ENCODE assay signal across 18 mouse cellular contexts in the genomic region with DNA sequence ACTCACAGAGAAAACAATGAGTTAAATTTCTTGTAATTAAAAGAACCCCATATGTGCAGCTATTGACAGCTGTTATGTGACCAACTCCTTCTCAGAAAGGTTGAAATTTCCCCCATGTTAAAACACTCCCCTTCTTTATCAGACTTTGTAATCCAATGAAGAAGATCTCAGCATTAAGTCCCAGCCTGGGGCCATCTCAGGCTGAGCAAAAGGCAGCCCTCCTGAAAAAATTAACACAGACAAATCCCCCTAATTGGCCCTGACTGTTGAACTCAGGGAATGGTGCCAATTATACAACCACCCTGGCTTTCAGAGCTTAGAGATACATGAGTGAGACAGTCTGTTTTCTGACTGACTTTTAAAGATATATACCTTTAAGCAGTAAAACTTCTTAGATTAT.
DNase-seq lines count a peak whose midpoint lies in the region; ATAC-seq and TF ChIP-seq lines count a peak whose summit lies in the region.
"Had no signal": no experiment of that assay in that cellular context is flagged by ENCODE, and none has a peak within 500 bp of the region (broad histone marks: within the 10 kb centered on the region; RNA-seq: fewer than 3 reads in every experiment).

No protein-coding gene starts in this region.

- peaks cover 8% of the 10 kb centered on the region for H3K9me3 ChIP-seq in hindbrain, postnatal 0 days (ENCODE audit: low read length)
- peaks cover 21% of the 10 kb centered on the region for H3K9me3 ChIP-seq in hindbrain, embryonic 14.5 days (ENCODE audit: control insufficient read depth, low read length)
- 0 out of 2 replicates have a peak, but pooled peaks cover 4% of the 10 kb centered on the region for H3K9me3 ChIP-seq in midbrain, embryonic 14.5 days (ENCODE audit: control insufficient read depth, low read length)
- 0 out of 2 replicates have a peak, but pooled peaks cover 7% of the 10 kb centered on the region for H3K9me3 ChIP-seq in midbrain, postnatal 0 days (ENCODE audit: low read length)
- no peaks in the 10 kb centered on the region; the same call in 1 of the 2 replicates for H3K9me3 ChIP-seq in stomach, postnatal 0 days (ENCODE audit: control insufficient read depth, low read length)
- H3K9me3 ChIP-seq: embryonic facial prominence, embryonic 12.5 days; forebrain, embryonic 15.5 days had no signal

- no peak overlapping the region for H3K4me3 ChIP-seq in hindbrain, postnatal 0 days (ENCODE audit: low read length)
- no peak overlapping the region for H3K4me3 ChIP-seq in hindbrain, embryonic 14.5 days (replicated peaks; ENCODE audit: low read length)
- no peak overlapping the region for H3K4me3 ChIP-seq in midbrain, embryonic 14.5 days (replicated peaks; ENCODE audit: low read depth, low read length)
- no peak overlapping the region for H3K4me3 ChIP-seq in midbrain, postnatal 0 days (ENCODE audit: low read depth, low read length)
- H3K4me3 ChIP-seq in stomach, postnatal 0 days (ENCODE audit: low read depth, low read length) = no peak overlapping the region
- H3K4me3 ChIP-seq: embryonic facial prominence, embryonic 10.5 days; embryonic facial prominence, embryonic 12.5 days; forebrain, embryonic 13.5 days; forebrain, embryonic 15.5 days had no signal

- no peaks in the 10 kb centered on the region for H3K36me3 ChIP-seq in hindbrain, postnatal 0 days (ENCODE audit: insufficient read depth, low read length)
- no peaks in the 10 kb centered on the region for H3K36me3 ChIP-seq in hindbrain, embryonic 14.5 days (replicated peaks; ENCODE audit: control insufficient read depth, insufficient read depth)
- no peaks in the 10 kb centered on the region for H3K36me3 ChIP-seq in midbrain, embryonic 14.5 days (ENCODE audit: control insufficient read depth, insufficient read depth, low read length)
- H3K36me3 ChIP-seq in midbrain, postnatal 0 days (ENCODE audit: insufficient read depth, low read length) = no peaks in the 10 kb centered on the region
- no peaks in the 10 kb centered on the region for H3K36me3 ChIP-seq in stomach, postnatal 0 days (ENCODE audit: control insufficient read depth, insufficient read depth, low read length)
- H3K36me3 ChIP-seq: embryonic facial prominence, embryonic 10.5 days; embryonic facial prominence, embryonic 12.5 days; forebrain, embryonic 15.5 days had no signal

- TF ChIP-seq EP300 in stomach, postnatal 0 days (optimal IDR thresholded peaks at IDR 0.05) = no peak

- DNase-seq in hindbrain, postnatal 0 days (ENCODE audit: low spot score) = peak; percentile 28
- DNase-seq in hindbrain, embryonic 14.5 days (ENCODE audit: low spot score) = no peak
- DNase-seq in midbrain, embryonic 14.5 days = peak; percentile 40
- DNase-seq in midbrain, postnatal 0 days (ENCODE audit: low spot score) = no peak
- DNase-seq in retina, embryonic 14.5 days (ENCODE audit: low spot score) = peak; percentile 51
- DNase-seq in gastrocnemius, adult 18-20 months (ENCODE audit: low spot score) = no peak
- no peak for DNase-seq in stomach, postnatal 0 days (ENCODE audit: low spot score)
- DNase-seq: adrenal gland, adult 2 months; adrenal gland, postnatal 10 days; adrenal gland, postnatal 25 days; cerebellum, adult 11-12 months; cerebellum, adult 2 months; cerebellum, adult 9-10 months; cerebellum, postnatal 25 days had no signal

- ATAC-seq in hindbrain, postnatal 0 days = no peak
- no peak for ATAC-seq in hindbrain, embryonic 14.5 days (ENCODE audit: low FRiP score)
- no peak for ATAC-seq in midbrain, embryonic 14.5 days (ENCODE audit: low FRiP score, low TSS enrichment)
- no peak for ATAC-seq in midbrain, postnatal 0 days (ENCODE audit: low FRiP score)
- ATAC-seq in stomach, postnatal 0 days (ENCODE audit: low FRiP score, low TSS enrichment) = no peak
- ATAC-seq: forebrain, embryonic 13.5 days; forebrain, embryonic 15.5 days had no signal

- H3K27ac ChIP-seq in hindbrain, postnatal 0 days = no peak overlapping the region
- H3K27ac ChIP-seq in hindbrain, embryonic 14.5 days = no peak overlapping the region
- no peak overlapping the region for H3K27ac ChIP-seq in midbrain, embryonic 14.5 days (replicated peaks; ENCODE audit: low read depth, low read length)
- no peak overlapping the region for H3K27ac ChIP-seq in midbrain, postnatal 0 days (ENCODE audit: low read depth, low read length)
- no peak overlapping the region for H3K27ac ChIP-seq in stomach, postnatal 0 days (replicated peaks)
- H3K27ac ChIP-seq: embryonic facial prominence, embryonic 10.5 days; embryonic facial prominence, embryonic 12.5 days; forebrain, embryonic 13.5 days; forebrain, embryonic 15.5 days had no signal

- no peak overlapping the region for H3K9ac ChIP-seq in hindbrain, postnatal 0 days (replicated peaks; ENCODE audit: low read length)
- no peak overlapping the region for H3K9ac ChIP-seq in hindbrain, embryonic 14.5 days
- no peak overlapping the region for H3K9ac ChIP-seq in midbrain, embryonic 14.5 days (replicated peaks; ENCODE audit: low read length)
- H3K9ac ChIP-seq in midbrain, postnatal 0 days (replicated peaks; ENCODE audit: low read length, poor library complexity, severe bottlenecking) = no peak overlapping the region
- H3K9ac ChIP-seq in stomach, postnatal 0 days (ENCODE audit: low read length) = no peak overlapping the region
- H3K9ac ChIP-seq: embryonic facial prominence, embryonic 12.5 days; forebrain, embryonic 13.5 days; forebrain, embryonic 15.5 days had no signal

- H3K27me3 ChIP-seq in hindbrain, postnatal 0 days (ENCODE audit: insufficient read depth, low read length) = no peaks in the 10 kb centered on the region
- H3K27me3 ChIP-seq in hindbrain, embryonic 14.5 days (ENCODE audit: control insufficient read depth, insufficient read depth, low read length) = no peaks in the 10 kb centered on the region
- no peaks in the 10 kb centered on the region for H3K27me3 ChIP-seq in midbrain, embryonic 14.5 days (ENCODE audit: control insufficient read depth, insufficient read depth, low read length)
- H3K27me3 ChIP-seq in midbrain, postnatal 0 days (ENCODE audit: insufficient read depth, low read length) = no peaks in the 10 kb centered on the region
- no peaks in the 10 kb centered on the region for H3K27me3 ChIP-seq in stomach, postnatal 0 days (ENCODE audit: control insufficient read depth, insufficient read depth, low read length)
- H3K27me3 ChIP-seq: embryonic facial prominence, embryonic 12.5 days; forebrain, embryonic 13.5 days; forebrain, embryonic 15.5 days had no signal

- H3K4me1 ChIP-seq in hindbrain, postnatal 0 days (ENCODE audit: insufficient read depth, low read length) = no peaks in the 10 kb centered on the region
- no peaks in the 10 kb centered on the region for H3K4me1 ChIP-seq in hindbrain, embryonic 14.5 days (replicated peaks; ENCODE audit: control insufficient read depth, insufficient read depth, low read length)
- no peaks in the 10 kb centered on the region for H3K4me1 ChIP-seq in midbrain, embryonic 14.5 days (ENCODE audit: control insufficient read depth, insufficient read depth, low read length)
- no peaks in the 10 kb centered on the region for H3K4me1 ChIP-seq in midbrain, postnatal 0 days (ENCODE audit: insufficient read depth, low read length)
- no peaks in the 10 kb centered on the region for H3K4me1 ChIP-seq in stomach, postnatal 0 days (replicated peaks; ENCODE audit: control insufficient read depth, insufficient read depth)
- H3K4me1 ChIP-seq: embryonic facial prominence, embryonic 10.5 days; embryonic facial prominence, embryonic 12.5 days; forebrain, embryonic 13.5 days; forebrain, embryonic 15.5 days had no signal

- no peak for TF ChIP-seq CTCF in hindbrain, postnatal 0 days (IDR thresholded peaks at IDR 0.05; ENCODE audit: low read depth)
- no peak for TF ChIP-seq CTCF in midbrain, postnatal 0 days (IDR thresholded peaks at IDR 0.05)
- no peak for TF ChIP-seq CTCF in stomach, postnatal 0 days (IDR thresholded peaks at IDR 0.05; ENCODE audit: low read depth)

- no peak overlapping the region for H3K4me2 ChIP-seq in hindbrain, postnatal 0 days (ENCODE audit: low read depth, low read length)
- no peak overlapping the region for H3K4me2 ChIP-seq in hindbrain, embryonic 14.5 days (replicated peaks)
- H3K4me2 ChIP-seq in midbrain, embryonic 14.5 days (ENCODE audit: low read length) = no peak overlapping the region
- H3K4me2 ChIP-seq in midbrain, postnatal 0 days (ENCODE audit: low read depth, low read length, poor library complexity, severe bottlenecking) = no peak overlapping the region
- no peak overlapping the region for H3K4me2 ChIP-seq in stomach, postnatal 0 days (replicated peaks; ENCODE audit: low read depth)
- H3K4me2 ChIP-seq: embryonic facial prominence, embryonic 12.5 days; forebrain, embryonic 13.5 days; forebrain, embryonic 15.5 days had no signal

Comparison
In these comparisons a context has a peak if more than half of its experiments do, and no peak if none do; other contexts are left out.
1. DNase-seq: peak in hindbrain, postnatal 0 days (single experiment), midbrain, embryonic 14.5 days (single experiment) and retina, embryonic 14.5 days (single experiment); none in hindbrain, embryonic 14.5 days (single experiment), midbrain, postnatal 0 days (single experiment), gastrocnemius, adult 18-20 months (single experiment) and stomach, postnatal 0 days (single experiment).